Mouse (Mus musculus) lung, postnatal 0 days (tissue): ENCODE measurements around the gene Smpx.

Experiments
- CTCF ChIP-seq: IDR thresholded peaks from 2 replicates; pipeline ENCODE4 v1.5.1; 2016; ENCODE audit warnings: antibody characterized with exemption, mild to moderate bottlenecking
- EP300 ChIP-seq: IDR thresholded peaks from 2 replicates; pipeline ENCODE4 v1.6.1; 2016; ENCODE audit warnings: antibody characterized with exemption, mild to moderate bottlenecking, control low read depth

DNA sequence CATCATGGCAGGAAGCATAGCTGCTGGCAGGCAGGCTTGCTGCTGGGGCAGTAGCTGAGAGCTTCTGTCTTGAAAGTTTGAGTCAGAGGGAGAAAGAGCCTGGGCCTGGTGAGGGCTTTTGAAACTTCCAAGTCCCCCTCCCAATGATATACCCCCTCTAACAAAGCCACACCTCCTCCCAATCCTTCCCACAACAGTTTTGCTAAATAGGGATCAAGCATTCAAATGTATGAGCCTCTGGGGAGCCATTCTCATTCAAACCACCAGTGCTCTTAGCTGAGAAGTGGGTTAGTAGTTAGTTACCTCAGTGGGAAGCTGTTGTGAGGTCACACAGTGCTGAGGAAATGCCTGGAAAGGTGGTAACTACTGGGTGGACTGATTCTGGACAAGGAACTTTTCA lies 41.4 kb upstream of the Smpx start:
- TF ChIP-seq CTCF (no peak), EP300 (no peak)
